Mouse (Mus musculus) embryonic fibroblast, embryonic 13.5 days (primary cell): Measurements from ENCODE around the gene Dnajc12. TPM values are rescaled to one million over a fixed set of nuclear protein-coding genes. Genes with fewer than 3 reads are reported as not detected.
"Not testable (repeated sequence)": the region's sequence is repeated elsewhere in the genome, so short reads cannot be mapped to it uniquely, and the experiment has no call there.

Experiments used
- H3K27ac ChIP-seq: 2 replicates; pipeline ENCODE4 v1.5.1; 2012; ENCODE audit warnings: low read length, control low read depth, inconsistent platforms; ENCODE audit not compliant: insufficient read depth
- H3K4me1 ChIP-seq: 2 replicates; pipeline ENCODE4 v1.6.1; 2011; ENCODE audit warnings: low read length; ENCODE audit not compliant: control insufficient read depth, insufficient read depth
- H3K4me3 ChIP-seq: 2 replicates; pipeline ENCODE4 v1.5.1; 2011; ENCODE audit warnings: mild to moderate bottlenecking, control low read depth, low read length; ENCODE audit not compliant: insufficient read depth
- CTCF ChIP-seq: IDR thresholded peaks from 2 replicates; pipeline ENCODE4 v1.5.1; 2011; ENCODE audit warnings: mild to moderate bottlenecking, control low read depth, low read length, moderate library complexity, borderline replicate concordance; ENCODE audit not compliant: insufficient read depth
- POLR2A ChIP-seq: IDR thresholded peaks from 2 replicates; pipeline ENCODE4 v1.6.1; 2011; ENCODE audit warnings: low read depth, mild to moderate bottlenecking, control low read depth, low read length, moderate library complexity
- polyA plus RNA-seq: library from polyadenylated mRNA; stranded (reverse); fragments of >200 nt; gene quantifications from 2 replicates; pipeline ENCODE4 v1.2.4, GENCODE M21; 2011; ENCODE audit warnings: low read depth; ENCODE audit not compliant: missing spikeins, insufficient read length

Dnajc12 gene
- polyA plus RNA-seq, 1 experiment, result 3.5 TPM

GRCm38 (mm10) chr10:63386444-63386843 lies 4.2 kb downstream of the Dnajc12 start:
- Histone ChIP-seq H3K27ac (no peak overlapping the region), H3K4me3 (peak overlapping the region; percentile 41), H3K4me1 (no peaks in the 10 kb centered on the region; the same call in 1 of the 2 replicates)
- TF ChIP-seq CTCF, result no peak
- TF ChIP-seq POLR2A, result peak; percentile 72

- Histone ChIP-seq H3K4me1 (no peaks in the 10 kb centered on the region), H3K4me3 (peak overlapping the region; percentile 41), H3K27ac (no peak overlapping the region)
- TF ChIP-seq CTCF, result no peak
- TF ChIP-seq POLR2A, result no peak
These were observed 4.7 kb downstream of the Dnajc12 start for GRCm38 (mm10) chr10:63386991-63387390.

- TF ChIP-seq POLR2A, result no peak
- TF ChIP-seq CTCF, result no peak
- Histone ChIP-seq H3K4me3 (no peak overlapping the region), H3K27ac (no peak overlapping the region), H3K4me1 (no peaks in the 10 kb centered on the region)
These were observed 6.7 kb downstream of the Dnajc12 start for GRCm38 (mm10) chr10:63388948-63389347.

- TF ChIP-seq POLR2A (no peak), CTCF (no peak)
- no peak overlapping the region for H3K27ac ChIP-seq
- H3K4me3 ChIP-seq, result no peak overlapping the region
- no peaks in the 10 kb centered on the region for H3K4me1 ChIP-seq
These were observed 14.7 kb downstream of the Dnajc12 start for GRCm38 (mm10) chr10:63396963-63397362.

GRCm38 (mm10) chr10:63402731-63403504 lies 20.7 kb downstream of the Dnajc12 start:
- TF ChIP-seq POLR2A (no peak), CTCF (no peak)
- H3K4me3 ChIP-seq, result no peak overlapping the region

GRCm38 (mm10) chr10:63403636-63404035 lies 21.4 kb downstream of the Dnajc12 start:
- TF ChIP-seq CTCF (no peak), POLR2A (no peak)
- H3K27ac ChIP-seq, result no peak overlapping the region
- H3K4me3 ChIP-seq, result no peak overlapping the region
- H3K4me1 ChIP-seq, result no peaks in the 10 kb centered on the region

More at GRCm38 (mm10) chr10:63402731-63403504, 20.7 kb downstream of the Dnajc12 start:
- Histone ChIP-seq H3K4me1 (no peaks in the 10 kb centered on the region), H3K27ac (no peak overlapping the region)

GRCm38 (mm10) chr10:63410162-63410956 lies 28.1 kb downstream of the Dnajc12 start:
- H3K27ac ChIP-seq, result no peak overlapping the region
- TF ChIP-seq CTCF, result no peak
- TF ChIP-seq POLR2A, result no peak
- no peak overlapping the region for H3K4me3 ChIP-seq
- no peaks in the 10 kb centered on the region for H3K4me1 ChIP-seq

GRCm38 (mm10) chr10:63411674-63412073 lies 29.4 kb downstream of the Dnajc12 start:
- H3K4me3 ChIP-seq, result not testable (repeated sequence)

GRCm38 (mm10) chr10:63412756-63413155 lies 30.5 kb downstream of the Dnajc12 start:
- no peaks in the 10 kb centered on the region for H3K4me1 ChIP-seq
- no peak for TF ChIP-seq POLR2A
- no peak for TF ChIP-seq CTCF
- no peak overlapping the region for H3K27ac ChIP-seq
- H3K4me3 ChIP-seq, result no peak overlapping the region

More at GRCm38 (mm10) chr10:63411674-63412073, 29.4 kb downstream of the Dnajc12 start:
- H3K27ac ChIP-seq, H3K4me1 ChIP-seq: not testable (repeated sequence)

GRCm38 (mm10) chr10:63415287-63415686 lies 33.0 kb downstream of the Dnajc12 start:
- TF ChIP-seq POLR2A, result no peak
- Histone ChIP-seq H3K4me1 (no peaks in the 10 kb centered on the region), H3K4me3 (no peak overlapping the region), H3K27ac (no peak overlapping the region)
